Mouse (Mus musculus) left cerebral cortex, adult 18-20 months (tissue): ENCODE results near the gene Ugt2b35. TPM values are rescaled to one million over a fixed set of nuclear protein-coding genes. Genes with fewer than 3 reads are reported as not detected.
"Not testable (repeated sequence)": the region's sequence is repeated elsewhere in the genome, so short reads cannot be mapped to it uniquely, and the experiment has no call there.

Experiments
- DNase-seq, 2 experiments: peaks; one replicate each; pipeline ENCODE4 v3.0.0; 2021 to 2022; ENCODE audit warnings: low spot score in 2 of 2, mixed read lengths in 1 of 2
- long read RNA-seq, 2 experiments: library from polyadenylated mRNA; stranded (forward); transcript quantifications; one replicate each; pipeline ENCODE4 v2.0.0; 2021
- total RNA-seq, 2 experiments: library from RNA; stranded (reverse); gene quantifications; 2 replicates each; pipeline ENCODE4 v1.2.3; 2021

Ugt2b35 gene
- total RNA-seq: not detected
- long read RNA-seq, experiment 1: 0 reads
- long read RNA-seq, experiment 2: 0 reads

GRCm38 (mm10) chr5:87000395-87001073, at the start of gene Ugt2b35:
Gene Ugt2b35, plus strand, starts transcription at chr5:87000860.
- no peak for DNase-seq

GRCm38 (mm10) chr5:86960504-86960903, 40.2 kb upstream of the Ugt2b35 start:
- DNase-seq: no peak

- DNase-seq: no peak
Measured at GRCm38 (mm10) chr5:86961587-86962358, 38.9 kb upstream of the Ugt2b35 start.

GRCm38 (mm10) chr5:86962849-86963248, 37.8 kb upstream of the Ugt2b35 start:
- not testable (repeated sequence) for DNase-seq

- not testable (repeated sequence) for DNase-seq
Measured at GRCm38 (mm10) chr5:86967271-86967670, 33.4 kb upstream of the Ugt2b35 start.

GRCm38 (mm10) chr5:87004735-87005134, 4.1 kb downstream of the Ugt2b35 start:
- DNase-seq: no peak

- no peak for DNase-seq
Measured at GRCm38 (mm10) chr5:87015477-87015876, 14.8 kb downstream of the Ugt2b35 start.

GRCm38 (mm10) chr5:87027359-87027758, 26.7 kb downstream of the Ugt2b35 start:
- DNase-seq: no peak

GRCm38 (mm10) chr5:87030624-87031023, 30.0 kb downstream of the Ugt2b35 start:
- DNase-seq: no peak

Other genes with a start within 250 kb of the Ugt2b35 start
- gene Ythdc1, start 196.6 kb upstream of the Ugt2b35 start, total RNA-seq: 10 to 100 TPM; 53.9 to 65.2 TPM
- not detected for gene Ugt2b34, start 93.9 kb upstream of the Ugt2b35 start, total RNA-seq
- gene Ugt2b1, start 74.3 kb upstream of the Ugt2b35 start, total RNA-seq: not detected
- gene Ugt2b36, start 91.7 kb downstream of the Ugt2b35 start, total RNA-seq: not detected
- not detected for gene Ugt2b5, start 139.5 kb downstream of the Ugt2b35 start, total RNA-seq